Mouse (Mus musculus) liver, embryonic 16.5 days (tissue): ENCODE results near the gene Rtn4rl2. TPM values are rescaled to one million over a fixed set of nuclear protein-coding genes. Genes with fewer than 3 reads are reported as not detected.
"Not testable (repeated sequence)": the region's sequence is repeated elsewhere in the genome, so short reads cannot be mapped to it uniquely, and the experiment has no call there.

Source experiments
- ATAC-seq: fragments of 200-750 bp; cut with Nextera tagmentation; 2 replicates; pipeline ENCODE4 v1.8.0; 2017; ENCODE audit warnings: low read depth, mild to moderate bottlenecking, moderate number of reproducible peaks, moderate library complexity
- H3K27ac ChIP-seq: fragments of 300-500 bp; sonication (generic); 2 replicates; pipeline ENCODE4 v1.5.1; 2014; ENCODE audit warnings: mild to moderate bottlenecking, low read length
- H3K27me3 ChIP-seq: fragments of 300-500 bp; sonication (generic); 2 replicates; pipeline ENCODE4 v1.6.1; 2014; ENCODE audit warnings: low read depth, low read length, mixed read lengths; ENCODE audit not compliant: control insufficient read depth, insufficient read depth
- H3K36me3 ChIP-seq: fragments of 300-500 bp; sonication (generic); 2 replicates; pipeline ENCODE4 v1.6.1; 2014; ENCODE audit warnings: mild to moderate bottlenecking; ENCODE audit not compliant: control insufficient read depth, insufficient read depth
- H3K4me1 ChIP-seq: fragments of 300-500 bp; sonication (generic); 2 replicates; pipeline ENCODE4 v1.6.1; 2014; ENCODE audit warnings: low read depth, low read length, mixed read lengths; ENCODE audit not compliant: control insufficient read depth
- H3K4me2 ChIP-seq: fragments of 300-500 bp; sonication (generic); 2 replicates; pipeline ENCODE4 v1.6.1; 2014; ENCODE audit warnings: low read depth, low read length, mixed read lengths
- H3K4me3 ChIP-seq: fragments of 300-500 bp; sonication (generic); 2 replicates; pipeline ENCODE4 v1.5.1; 2014; ENCODE audit warnings: low read depth, mild to moderate bottlenecking, low read length
- H3K9ac ChIP-seq: fragments of 300-500 bp; sonication (generic); 2 replicates; pipeline ENCODE4 v1.6.1; 2014; ENCODE audit warnings: low read depth, low read length
- H3K9me3 ChIP-seq: fragments of 300-500 bp; sonication (generic); replicated peaks from 2 replicates; pipeline ENCODE4 v1.6.1; 2016; ENCODE audit warnings: low read length; ENCODE audit not compliant: control insufficient read depth
- WGBS: fragments of 180-500 bp; shearing (Covaris S2); extraction: QIAGEN DNeasy Blood & Tissue Kit; methylation state at CpG from one replicate; pipeline ENCODE4 v1.1.7; 2014; ENCODE audit not compliant: insufficient replicate concordance; 5-methylcytosine and 5-hydroxymethylcytosine counted together
- polyA plus RNA-seq: library from polyadenylated mRNA; unstranded; fragments of >200 nt; fragmentation: Nextera tagmentation; extraction: Ambion mirVana; gene quantifications from 2 replicates; pipeline ENCODE4 v1.2.1, GENCODE M21; 2015

The Rtn4rl2 gene
- polyA plus RNA-seq, 1 experiment from 2014 or later, result not detected

- WGBS, result 58% methylated on average over 3 of the region's 3 CpGs
- ATAC-seq, result no peak
- Histone ChIP-seq H3K27me3 (no peaks in the 10 kb centered on the region), H3K9ac (no peak overlapping the region), H3K27ac (no peak overlapping the region), H3K36me3 (no peaks in the 10 kb centered on the region), H3K4me1 (no peaks in the 10 kb centered on the region), H3K4me2 (no peak overlapping the region), H3K4me3 (no peak overlapping the region), H3K9me3 (no peaks in the 10 kb centered on the region)
These were observed 28.8 kb upstream of the Rtn4rl2 start for GRCm38 (mm10) chr2:84915330-84915729.

DNA sequence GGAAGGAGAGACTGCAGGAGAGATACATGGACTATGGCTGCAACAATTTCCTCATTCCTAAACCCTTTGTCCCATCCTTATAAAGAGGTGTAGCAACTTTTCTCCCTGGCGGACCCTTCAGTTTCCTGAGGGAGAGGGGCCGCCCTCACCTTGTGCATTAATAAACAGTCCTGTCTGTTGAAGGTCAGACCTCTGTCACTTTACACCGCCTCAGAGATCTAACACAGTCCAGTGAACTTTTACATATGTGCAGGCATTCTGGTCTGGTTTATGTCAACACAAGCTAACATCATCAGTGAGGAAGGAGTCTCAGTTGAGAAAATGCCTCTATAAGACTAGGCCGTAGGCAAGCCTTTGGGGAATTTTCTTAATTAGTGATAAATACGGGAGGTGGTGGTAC, 27.4 kb upstream of the Rtn4rl2 start:
- Histone ChIP-seq H3K9me3 (no peaks in the 10 kb centered on the region), H3K27me3 (no peaks in the 10 kb centered on the region), H3K27ac (no peak overlapping the region), H3K4me3 (no peak overlapping the region), H3K9ac (no peak overlapping the region), H3K36me3 (no peaks in the 10 kb centered on the region), H3K4me1 (no peaks in the 10 kb centered on the region), H3K4me2 (no peak overlapping the region)
- WGBS, result 67% methylated on average over 5 of the region's 5 CpGs
- no peak for ATAC-seq

DNA sequence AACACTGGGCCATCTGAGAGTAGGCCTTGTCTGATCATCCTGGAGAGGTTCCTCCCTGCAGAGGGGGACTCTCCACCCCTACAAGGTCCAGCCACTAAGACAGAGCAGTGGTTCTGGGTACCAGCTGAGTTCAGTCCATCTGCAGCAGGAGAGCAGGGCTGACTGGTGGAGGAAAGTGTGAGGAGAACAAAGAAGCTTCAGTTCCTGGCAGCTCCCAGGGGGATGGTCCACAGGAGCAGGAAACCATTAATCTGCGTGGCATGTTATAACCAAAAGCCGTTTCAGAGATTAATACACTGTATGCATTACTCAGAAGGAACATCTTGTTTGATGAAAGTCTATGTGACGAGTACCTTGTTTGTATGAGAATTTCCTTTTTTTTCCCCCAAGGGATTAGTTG, 26.2 kb upstream of the Rtn4rl2 start:
- Histone ChIP-seq H3K4me2 (no peak overlapping the region), H3K4me1 (no peaks in the 10 kb centered on the region), H3K27ac (no peak overlapping the region), H3K9ac (no peak overlapping the region), H3K27me3 (no peaks in the 10 kb centered on the region), H3K4me3 (no peak overlapping the region), H3K9me3 (no peaks in the 10 kb centered on the region), H3K36me3 (no peaks in the 10 kb centered on the region)
- no peak for ATAC-seq
- 60% methylated on average over 3 of the region's 3 CpGs for WGBS

DNA sequence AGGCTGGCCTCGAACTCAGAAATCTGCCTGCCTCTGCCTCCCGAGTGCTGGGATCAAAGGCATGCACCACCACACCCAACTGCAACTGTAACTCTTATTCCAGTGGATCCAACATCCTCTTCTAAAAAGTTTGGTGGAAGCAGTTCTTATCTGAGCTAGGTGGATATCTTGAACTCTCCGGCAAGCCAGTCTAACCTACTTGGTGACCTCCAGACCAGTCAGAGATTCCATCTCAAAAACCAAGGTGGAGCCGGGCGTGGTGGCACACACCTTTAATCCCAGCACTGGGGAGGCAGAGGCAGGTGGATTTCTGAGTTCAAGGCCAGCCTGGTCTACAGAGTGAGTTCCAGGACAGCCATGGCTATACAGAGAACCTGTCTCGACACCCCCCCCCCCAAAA, 10.2 kb upstream of the Rtn4rl2 start:
- ATAC-seq, H3K4me1 ChIP-seq, H3K9me3 ChIP-seq, H3K36me3 ChIP-seq, H3K4me3 ChIP-seq, H3K4me2 ChIP-seq, H3K27ac ChIP-seq, H3K9ac ChIP-seq: not testable (repeated sequence)
- peaks cover 12% of the 10 kb centered on the region for H3K27me3 ChIP-seq
- 65% methylated on average over 6 of the region's 6 CpGs for WGBS

DNA sequence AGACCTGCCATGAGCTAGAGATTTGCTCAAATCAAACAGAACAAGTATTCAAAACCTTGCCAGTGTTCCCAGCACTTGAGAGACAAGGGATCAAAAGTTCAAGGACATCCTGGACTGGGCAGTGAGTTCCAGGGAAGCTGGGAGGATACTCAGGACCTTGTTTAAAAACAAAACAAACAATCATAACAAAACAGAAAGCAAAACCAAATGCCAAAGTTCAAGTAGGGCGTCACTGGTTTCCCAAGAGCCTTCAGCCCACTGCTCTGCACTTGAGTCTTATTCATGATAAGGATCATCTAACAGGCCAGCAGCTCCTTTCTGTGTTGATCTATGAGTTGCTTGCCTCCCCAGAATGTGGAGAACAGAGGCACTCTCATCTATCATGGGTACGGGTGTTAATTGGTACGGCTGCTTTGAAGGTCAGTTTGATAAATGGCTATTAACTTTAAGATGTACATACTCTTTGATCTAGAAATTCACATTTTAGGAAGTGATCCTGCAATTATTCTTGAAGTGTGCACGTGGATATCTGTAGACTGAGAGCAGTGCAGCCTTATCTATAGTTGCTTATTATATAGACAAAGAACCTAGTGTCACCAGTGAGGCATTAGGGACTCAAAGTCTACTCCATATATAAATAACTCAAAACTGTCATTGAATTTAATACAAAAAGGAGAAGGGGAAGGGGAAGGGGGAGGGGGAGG, 9.1 kb upstream of the Rtn4rl2 start:
- no peak overlapping the region for H3K4me3 ChIP-seq
- no peaks in the 10 kb centered on the region for H3K9me3 ChIP-seq
- 49% methylated on average over 4 of the region's 4 CpGs for WGBS
- no peak overlapping the region for H3K4me2 ChIP-seq
- no peaks in the 10 kb centered on the region for H3K36me3 ChIP-seq
- H3K27me3 ChIP-seq, result peaks cover 20% of the 10 kb centered on the region
- no peak overlapping the region for H3K9ac ChIP-seq
- ATAC-seq, result no peak
- no peak overlapping the region for H3K27ac ChIP-seq
- no peaks in the 10 kb centered on the region for H3K4me1 ChIP-seq

DNA sequence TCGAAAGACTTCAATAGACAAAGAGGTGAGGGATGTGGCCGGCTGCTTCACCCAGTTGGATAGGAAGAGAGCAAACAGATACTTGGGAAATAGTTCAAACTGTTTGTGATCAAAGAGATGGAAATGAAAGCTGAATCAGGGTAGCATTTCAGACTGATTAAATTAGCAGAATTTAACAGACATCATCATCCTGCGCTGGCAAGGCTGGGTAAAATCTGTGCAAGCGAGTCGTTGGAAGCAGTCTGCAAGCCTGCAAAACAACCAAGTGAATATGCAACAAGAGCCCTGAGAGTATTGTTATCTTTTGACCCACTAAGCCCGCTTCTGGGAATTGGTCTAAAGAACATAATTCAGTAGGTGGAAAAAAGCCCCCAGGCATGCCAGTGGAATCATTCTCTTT, 6.8 kb upstream of the Rtn4rl2 start:
- H3K9ac ChIP-seq, result no peak overlapping the region
- H3K27ac ChIP-seq, result no peak overlapping the region
- peaks cover 41% of the 10 kb centered on the region for H3K27me3 ChIP-seq
- WGBS, result 47% methylated on average over 6 of the region's 6 CpGs
- no peak overlapping the region for H3K4me3 ChIP-seq
- H3K36me3 ChIP-seq, result no peaks in the 10 kb centered on the region
- no peak overlapping the region for H3K4me2 ChIP-seq
- H3K4me1 ChIP-seq, result peaks cover 9% of the 10 kb centered on the region
- ATAC-seq, result no peak
- no peaks in the 10 kb centered on the region for H3K9me3 ChIP-seq

DNA sequence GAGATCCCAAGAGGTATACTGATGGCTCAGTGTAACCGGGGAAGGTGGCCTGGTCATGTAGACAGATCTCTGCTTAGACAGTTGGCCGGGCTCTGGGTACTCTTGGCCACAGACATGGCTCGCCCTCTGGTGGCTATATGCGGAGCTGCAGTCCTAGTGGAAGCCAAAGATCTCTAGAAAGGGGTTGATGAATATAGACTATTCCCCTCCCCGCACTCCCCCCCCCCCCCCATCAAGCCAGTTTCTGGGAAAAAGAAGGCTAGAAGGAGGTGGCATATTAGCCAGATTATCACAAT, 3.5 kb upstream of the Rtn4rl2 start:
- H3K36me3 ChIP-seq, result no peaks in the 10 kb centered on the region
- peaks cover 74% of the 10 kb centered on the region for H3K27me3 ChIP-seq
- no peak overlapping the region for H3K9ac ChIP-seq
- no peak overlapping the region for H3K27ac ChIP-seq
- WGBS, result under 1% methylated on average over 5 of the region's 5 CpGs
- H3K9me3 ChIP-seq, result no peaks in the 10 kb centered on the region
- peak; percentile 49 for ATAC-seq
- H3K4me1 ChIP-seq, result peaks cover 27% of the 10 kb centered on the region
- H3K4me2 ChIP-seq, result no peak overlapping the region
- H3K4me3 ChIP-seq, result no peak overlapping the region

- Histone ChIP-seq H3K4me2 (no peak overlapping the region), H3K4me3 (no peak overlapping the region; the same call in 1 of the 2 replicates), H3K4me1 (peaks cover 27% of the 10 kb centered on the region), H3K36me3 (no peaks in the 10 kb centered on the region), H3K27me3 (peaks cover 80% of the 10 kb centered on the region), H3K27ac (no peak overlapping the region), H3K9me3 (no peaks in the 10 kb centered on the region), H3K9ac (no peak overlapping the region)
- WGBS, result 16% methylated on average over 14 of the region's 14 CpGs
- no peak for ATAC-seq
These were observed 3.0 kb upstream of the Rtn4rl2 start for GRCm38 (mm10) chr2:84889316-84890044.

- no peak overlapping the region for H3K27ac ChIP-seq
- 6% methylated on average over 28 of the region's 28 CpGs for WGBS
- peaks cover 86% of the 10 kb centered on the region for H3K27me3 ChIP-seq
- H3K4me2 ChIP-seq, result peak overlapping the region; percentile 46
- peaks cover 27% of the 10 kb centered on the region for H3K4me1 ChIP-seq
- H3K4me3 ChIP-seq, result no peak overlapping the region; the same call in 1 of the 2 replicates
- H3K9ac ChIP-seq, result no peak overlapping the region
- H3K36me3 ChIP-seq, result no peaks in the 10 kb centered on the region
- no peaks in the 10 kb centered on the region for H3K9me3 ChIP-seq
- no peak for ATAC-seq
These were observed 2.3 kb upstream of the Rtn4rl2 start for GRCm38 (mm10) chr2:84888657-84889315.
